Mouse (Mus musculus): ENCODE results near the gene Gap43.
A peak's percentile ranks its signal among the peaks of the same experiment; 100 is the strongest.
"Not testable (repeated sequence)": the region's sequence is repeated elsewhere in the genome, so short reads cannot be mapped to it uniquely, and the experiment has no call there.

Gap43 gene

GRCm38 (mm10) chr16:42340021-42340768 lies at the start of gene Gap43:
Gene Gap43, minus strand, starts transcription at chr16:42340651.
- DNase-seq, result peak; percentile 33 to 46

GRCm38 (mm10) chr16:42381328-42381838 lies 40.9 kb upstream of the Gap43 start:
- DNase-seq, result no peak

GRCm38 (mm10) chr16:42380641-42381040 lies 40.2 kb upstream of the Gap43 start:
- peak; percentile 35 to 43 for DNase-seq

- DNase-seq, result no peak
These were observed 29.7 kb upstream of the Gap43 start for GRCm38 (mm10) chr16:42370148-42370547.

GRCm38 (mm10) chr16:42369346-42369745 lies 28.9 kb upstream of the Gap43 start:
- DNase-seq, result no peak

GRCm38 (mm10) chr16:42360061-42360460 lies 19.6 kb upstream of the Gap43 start:
- DNase-seq, result peak; percentile 84 to 91

- no peak for DNase-seq
These were observed 17.6 kb upstream of the Gap43 start for GRCm38 (mm10) chr16:42358058-42358457.

- peak in 1 of 2 experiments; percentile 42 for DNase-seq
These were observed 9.6 kb upstream of the Gap43 start for GRCm38 (mm10) chr16:42350076-42350475.

GRCm38 (mm10) chr16:42340865-42341264 lies 414 bp upstream of the Gap43 start:
- DNase-seq, result not testable (repeated sequence)

GRCm38 (mm10) chr16:42339512-42339911 lies 939 bp downstream of the Gap43 start:
- peak; percentile 59 to 72 for DNase-seq

GRCm38 (mm10) chr16:42338987-42339386 lies 1.5 kb downstream of the Gap43 start:
- peak; percentile 40 to 58 for DNase-seq

GRCm38 (mm10) chr16:42338342-42338741 lies 2.1 kb downstream of the Gap43 start:
- DNase-seq, result peak in 1 of 2 experiments; percentile 46

GRCm38 (mm10) chr16:42337663-42338062 lies 2.8 kb downstream of the Gap43 start:
- DNase-seq, result peak; percentile 48 to 55

- no peak for DNase-seq
These were observed 3.8 kb downstream of the Gap43 start for GRCm38 (mm10) chr16:42336610-42337009.

GRCm38 (mm10) chr16:42332321-42332720 lies 8.1 kb downstream of the Gap43 start:
- DNase-seq, result peak; percentile 79 to 84

- peak; percentile 66 to 79 for DNase-seq
These were observed 14.3 kb downstream of the Gap43 start for GRCm38 (mm10) chr16:42326191-42326590.

- DNase-seq, result no peak
These were observed 14.9 kb downstream of the Gap43 start for GRCm38 (mm10) chr16:42325536-42325935.

GRCm38 (mm10) chr16:42319831-42320230 lies 20.6 kb downstream of the Gap43 start:
- peak; percentile 80 to 84 for DNase-seq

- no peak for DNase-seq
These were observed 21.1 kb downstream of the Gap43 start for GRCm38 (mm10) chr16:42319365-42319764.

- no peak for DNase-seq
These were observed 28.3 kb downstream of the Gap43 start for GRCm38 (mm10) chr16:42312125-42312524.

GRCm38 (mm10) chr16:42308761-42309160 lies 31.7 kb downstream of the Gap43 start:
- DNase-seq, result no peak

GRCm38 (mm10) chr16:42305934-42306701 lies 34.3 kb downstream of the Gap43 start:
- peak; percentile 48 to 63 for DNase-seq

GRCm38 (mm10) chr16:42303461-42303860 lies 37.0 kb downstream of the Gap43 start:
- peak; percentile 51 to 74 for DNase-seq

GRCm38 (mm10) chr16:42294481-42294880 lies 46.0 kb downstream of the Gap43 start:
- peak; percentile 55 to 60 for DNase-seq

Data from cerebellum, postnatal 14 days (tissue).